Mouse (Mus musculus): ENCODE measurements around the gene Gm18336. TPM values are rescaled to one million over a fixed set of nuclear protein-coding genes. Genes with fewer than 3 reads are reported as not detected.

Gene Gm18336
- polyA plus RNA-seq, 2 experiments, result not detected

- Histone ChIP-seq H3K27ac (replicated peaks; ENCODE audit: low read depth, low read length) (no peak overlapping the region), H3K27me3 (ENCODE audit: control insufficient read depth, insufficient read depth, low read length) (no peaks in the 10 kb centered on the region)
- WGBS, result 40% methylated on average over 1 of the region's 1 CpGs
Observed at GRCm38 (mm10) chrX:73384924-73385323, 13.6 kb downstream of the Gm18336 start.

GRCm38 (mm10) chrX:73384419-73384818, 14.1 kb downstream of the Gm18336 start:
- no peak overlapping the region for H3K4me2 ChIP-seq (replicated peaks; ENCODE audit: low read depth, low read length, severe bottlenecking)
- no peak for TF ChIP-seq POLR2A (IDR thresholded peaks at IDR 0.05; ENCODE audit: borderline replicate concordance, extremely low read depth, insufficient read depth, insufficient read length)
- DNase-seq (ENCODE audit: low spot score), result no peak
- no peak overlapping the region for H3K27ac ChIP-seq (replicated peaks; ENCODE audit: low read depth, low read length)
- no peak for ATAC-seq (ENCODE audit: low FRiP score, low read depth)
- H3K9ac ChIP-seq (ENCODE audit: low read depth, low read length, severe bottlenecking), result no peak overlapping the region
- H3K4me1 ChIP-seq (ENCODE audit: control insufficient read depth, insufficient read depth, low read length), result no peaks in the 10 kb centered on the region
- no peaks in the 10 kb centered on the region for H3K27me3 ChIP-seq (ENCODE audit: control insufficient read depth, insufficient read depth, low read length)
- H3K36me3 ChIP-seq (ENCODE audit: control insufficient read depth, insufficient read depth, low read length), result no peaks in the 10 kb centered on the region
- 79% methylated on average over 6 of the region's 6 CpGs for WGBS
- H3K9me3 ChIP-seq (ENCODE audit: control insufficient read depth, low read length), result no peaks in the 10 kb centered on the region
- no peak overlapping the region for H3K4me3 ChIP-seq (replicated peaks; ENCODE audit: low read length)

More at GRCm38 (mm10) chrX:73384924-73385323, 13.6 kb downstream of the Gm18336 start:
- no peak for TF ChIP-seq POLR2A (IDR thresholded peaks at IDR 0.05; ENCODE audit: borderline replicate concordance, extremely low read depth, insufficient read depth, insufficient read length)
- H3K36me3 ChIP-seq (ENCODE audit: control insufficient read depth, insufficient read depth, low read length), result no peaks in the 10 kb centered on the region
- no peak overlapping the region for H3K4me2 ChIP-seq (replicated peaks; ENCODE audit: low read depth, low read length, severe bottlenecking)
- H3K9me3 ChIP-seq (ENCODE audit: control insufficient read depth, low read length), result no peaks in the 10 kb centered on the region
- H3K9ac ChIP-seq (ENCODE audit: low read depth, low read length, severe bottlenecking), result no peak overlapping the region
- H3K4me1 ChIP-seq (ENCODE audit: control insufficient read depth, insufficient read depth, low read length), result no peaks in the 10 kb centered on the region
- DNase-seq (ENCODE audit: low spot score) (no peak), ATAC-seq (ENCODE audit: low FRiP score, low read depth) (no peak)
- no peak overlapping the region for H3K4me3 ChIP-seq (replicated peaks; ENCODE audit: low read length)

GRCm38 (mm10) chrX:73363291-73363690, 35.2 kb downstream of the Gm18336 start:
- ATAC-seq (ENCODE audit: low FRiP score, low read depth) (no peak), DNase-seq (ENCODE audit: low spot score) (no peak)
- no peak for TF ChIP-seq POLR2A (IDR thresholded peaks at IDR 0.05; ENCODE audit: borderline replicate concordance, extremely low read depth, insufficient read depth, insufficient read length)
- Histone ChIP-seq H3K9me3 (ENCODE audit: control insufficient read depth, low read length) (no peaks in the 10 kb centered on the region), H3K36me3 (ENCODE audit: control insufficient read depth, insufficient read depth, low read length) (peaks cover 6% of the 10 kb centered on the region; the same call in 1 of the 2 replicates), H3K4me2 (replicated peaks; ENCODE audit: low read depth, low read length, severe bottlenecking) (no peak overlapping the region), H3K4me1 (ENCODE audit: control insufficient read depth, insufficient read depth, low read length) (no peaks in the 10 kb centered on the region), H3K27ac (replicated peaks; ENCODE audit: low read depth, low read length) (no peak overlapping the region), H3K9ac (ENCODE audit: low read depth, low read length, severe bottlenecking) (no peak overlapping the region), H3K27me3 (ENCODE audit: control insufficient read depth, insufficient read depth, low read length) (no peaks in the 10 kb centered on the region), H3K4me3 (replicated peaks; ENCODE audit: low read length) (no peak overlapping the region)

GRCm38 (mm10) chrX:73356719-73357118, 41.8 kb downstream of the Gm18336 start:
- Histone ChIP-seq H3K36me3 (ENCODE audit: control insufficient read depth, insufficient read depth, low read length) (peaks cover 49% of the 10 kb centered on the region), H3K27ac (replicated peaks; ENCODE audit: low read depth, low read length) (no peak overlapping the region), H3K9ac (ENCODE audit: low read depth, low read length, severe bottlenecking) (no peak overlapping the region), H3K9me3 (ENCODE audit: control insufficient read depth, low read length) (no peaks in the 10 kb centered on the region), H3K27me3 (ENCODE audit: control insufficient read depth, insufficient read depth, low read length) (no peaks in the 10 kb centered on the region), H3K4me1 (ENCODE audit: control insufficient read depth, insufficient read depth, low read length) (no peaks in the 10 kb centered on the region), H3K4me3 (replicated peaks; ENCODE audit: low read length) (no peak overlapping the region), H3K4me2 (replicated peaks; ENCODE audit: low read depth, low read length, severe bottlenecking) (no peak overlapping the region)
- DNase-seq (ENCODE audit: low spot score) (no peak), ATAC-seq (ENCODE audit: low FRiP score, low read depth) (no peak)
- WGBS, result 67% methylated on average over 1 of the region's 1 CpGs
- TF ChIP-seq POLR2A (IDR thresholded peaks at IDR 0.05; ENCODE audit: borderline replicate concordance, extremely low read depth, insufficient read depth, insufficient read length), result no peak

- Histone ChIP-seq H3K9me3 (ENCODE audit: control insufficient read depth, low read length) (no peaks in the 10 kb centered on the region), H3K36me3 (ENCODE audit: control insufficient read depth, insufficient read depth, low read length) (peaks cover 55% of the 10 kb centered on the region), H3K27me3 (ENCODE audit: control insufficient read depth, insufficient read depth, low read length) (no peaks in the 10 kb centered on the region), H3K4me2 (replicated peaks; ENCODE audit: low read depth, low read length, severe bottlenecking) (no peak overlapping the region), H3K9ac (ENCODE audit: low read depth, low read length, severe bottlenecking) (no peak overlapping the region), H3K4me3 (replicated peaks; ENCODE audit: low read length) (no peak overlapping the region), H3K4me1 (ENCODE audit: control insufficient read depth, insufficient read depth, low read length) (no peaks in the 10 kb centered on the region), H3K27ac (replicated peaks; ENCODE audit: low read depth, low read length) (no peak overlapping the region)
- no peak for TF ChIP-seq POLR2A (IDR thresholded peaks at IDR 0.05; ENCODE audit: borderline replicate concordance, extremely low read depth, insufficient read depth, insufficient read length)
- ATAC-seq (ENCODE audit: low FRiP score, low read depth) (no peak), DNase-seq (ENCODE audit: low spot score) (no peak)
- WGBS, result 94% methylated on average over 2 of the region's 2 CpGs
Observed at GRCm38 (mm10) chrX:73356163-73356562, 42.4 kb downstream of the Gm18336 start.

Other genes starting within 250 kb of the Gm18336 start
- gene Xlr5b, start 249.9 kb downstream of the Gm18336 start, polyA plus RNA-seq (2012; rRNA removed), result not detected in 2 replicates
- not detected in 2 replicates for gene Xlr5b, start 249.9 kb downstream of the Gm18336 start, polyA plus RNA-seq (2014; fragmentation: Nextera tagmentation; extraction: Ambion mirVana)
- gene DXBay18, start 249.3 kb downstream of the Gm18336 start, polyA plus RNA-seq (2012; rRNA removed), result 0.05 and 0.16 TPM in 2 replicates
- 0.22 TPM in 1 of 2 replicates, not detected in the other for gene DXBay18, start 249.3 kb downstream of the Gm18336 start, polyA plus RNA-seq (2014; fragmentation: Nextera tagmentation; extraction: Ambion mirVana)
- gene Spin2d, start 221.7 kb downstream of the Gm18336 start, polyA plus RNA-seq (2012; rRNA removed), result not detected in 2 replicates
- not detected in 2 replicates for gene Spin2d, start 221.7 kb downstream of the Gm18336 start, polyA plus RNA-seq (2014; fragmentation: Nextera tagmentation; extraction: Ambion mirVana)
- 5.9 and 17.4 TPM in 2 replicates for gene Xlr3b, start 206.5 kb downstream of the Gm18336 start, polyA plus RNA-seq (2012; rRNA removed)
- 4.6 and 10.2 TPM in 2 replicates for gene Xlr3b, start 206.5 kb downstream of the Gm18336 start, polyA plus RNA-seq (2014; fragmentation: Nextera tagmentation; extraction: Ambion mirVana)
- 0.29 and 0.98 TPM in 2 replicates for gene Xlr4b, start 184.4 kb downstream of the Gm18336 start, polyA plus RNA-seq (2012; rRNA removed)
- 0.30 and 1.3 TPM in 2 replicates for gene Xlr4b, start 184.4 kb downstream of the Gm18336 start, polyA plus RNA-seq (2014; fragmentation: Nextera tagmentation; extraction: Ambion mirVana)
- gene F8a, start 170.4 kb downstream of the Gm18336 start, polyA plus RNA-seq (2012; rRNA removed), result 6.9 and 10.1 TPM in 2 replicates
- gene F8a, start 170.4 kb downstream of the Gm18336 start, polyA plus RNA-seq (2014; fragmentation: Nextera tagmentation; extraction: Ambion mirVana), result 11.9 and 12.3 TPM in 2 replicates
- gene Xlr4c, start 155.6 kb downstream of the Gm18336 start, polyA plus RNA-seq (2012; rRNA removed), result 0.47 TPM in 1 of 2 replicates, not detected in the other
- gene Xlr4c, start 155.6 kb downstream of the Gm18336 start, polyA plus RNA-seq (2014; fragmentation: Nextera tagmentation; extraction: Ambion mirVana), result not detected in 2 replicates
- gene Xlr3c, start 133.3 kb downstream of the Gm18336 start, polyA plus RNA-seq (2012; rRNA removed), result 0.24 and 0.38 TPM in 2 replicates
- 0.12 and 0.41 TPM in 2 replicates for gene Xlr3c, start 133.3 kb downstream of the Gm18336 start, polyA plus RNA-seq (2014; fragmentation: Nextera tagmentation; extraction: Ambion mirVana)
- gene Xlr5a, start 105.8 kb downstream of the Gm18336 start, polyA plus RNA-seq (2012; rRNA removed), result 0.06 TPM in 1 of 2 replicates, not detected in the other
- gene Xlr5a, start 105.8 kb downstream of the Gm18336 start, polyA plus RNA-seq (2014; fragmentation: Nextera tagmentation; extraction: Ambion mirVana), result 0.12 TPM in 1 of 2 replicates, not detected in the other
- not detected in 2 replicates for gene Xlr5c, start 105.8 kb downstream of the Gm18336 start, polyA plus RNA-seq (2012; rRNA removed)
- not detected in 2 replicates for gene Xlr5c, start 105.8 kb downstream of the Gm18336 start, polyA plus RNA-seq (2014; fragmentation: Nextera tagmentation; extraction: Ambion mirVana)
- gene Gm45015, start 61.9 kb downstream of the Gm18336 start, polyA plus RNA-seq (2012; rRNA removed), result not detected in 2 replicates
- not detected in 2 replicates for gene Gm45015, start 61.9 kb downstream of the Gm18336 start, polyA plus RNA-seq (2014; fragmentation: Nextera tagmentation; extraction: Ambion mirVana)
- gene Zfp275, start 56.1 kb downstream of the Gm18336 start, polyA plus RNA-seq (2012; rRNA removed), result 38.1 and 48.7 TPM in 2 replicates
- 24.0 and 25.7 TPM in 2 replicates for gene Zfp275, start 56.1 kb downstream of the Gm18336 start, polyA plus RNA-seq (2014; fragmentation: Nextera tagmentation; extraction: Ambion mirVana)
- 0.35 and 0.49 TPM in 2 replicates for gene Zfp92, start 12.4 kb upstream of the Gm18336 start, polyA plus RNA-seq (2012; rRNA removed)
- gene Zfp92, start 12.4 kb upstream of the Gm18336 start, polyA plus RNA-seq (2014; fragmentation: Nextera tagmentation; extraction: Ambion mirVana), result 0.12 and 0.25 TPM in 2 replicates
- gene Trex2, start 36.6 kb upstream of the Gm18336 start, polyA plus RNA-seq (2012; rRNA removed), result 0.83 and 0.87 TPM in 2 replicates
- 0.93 and 0.99 TPM in 2 replicates for gene Trex2, start 36.6 kb upstream of the Gm18336 start, polyA plus RNA-seq (2014; fragmentation: Nextera tagmentation; extraction: Ambion mirVana)
- gene Haus7, start 60.3 kb upstream of the Gm18336 start, polyA plus RNA-seq (2012; rRNA removed), result 39.6 and 48.7 TPM in 2 replicates
- 56.1 and 61.6 TPM in 2 replicates for gene Haus7, start 60.3 kb upstream of the Gm18336 start, polyA plus RNA-seq (2014; fragmentation: Nextera tagmentation; extraction: Ambion mirVana)
- 399 and 527 TPM in 2 replicates for gene Bgn, start 84.9 kb upstream of the Gm18336 start, polyA plus RNA-seq (2012; rRNA removed)
- 223 and 226 TPM in 2 replicates for gene Bgn, start 84.9 kb upstream of the Gm18336 start, polyA plus RNA-seq (2014; fragmentation: Nextera tagmentation; extraction: Ambion mirVana)
- 0.77 and 0.79 TPM in 2 replicates for gene Atp2b3, start 104.3 kb upstream of the Gm18336 start, polyA plus RNA-seq (2012; rRNA removed)
- 0.64 and 0.65 TPM in 2 replicates for gene Atp2b3, start 104.3 kb upstream of the Gm18336 start, polyA plus RNA-seq (2014; fragmentation: Nextera tagmentation; extraction: Ambion mirVana)
- 10.9 and 13.9 TPM in 2 replicates for gene Dusp9, start 240.7 kb upstream of the Gm18336 start, polyA plus RNA-seq (2012; rRNA removed)
- 2.4 and 5.0 TPM in 2 replicates for gene Dusp9, start 240.7 kb upstream of the Gm18336 start, polyA plus RNA-seq (2014; fragmentation: Nextera tagmentation; extraction: Ambion mirVana)

Data from limb, embryonic 14.5 days (tissue).